Mouse (Mus musculus): ENCODE measurements around the gene Tub. TPM values are rescaled to one million over a fixed set of nuclear protein-coding genes. Genes with fewer than 3 reads are reported as not detected.
A peak's percentile ranks its signal among the peaks of the same experiment; 100 is the strongest.

Gene Tub
- 26.2 and 31.8 TPM in 2 replicates for polyA plus RNA-seq (2016; fragmentation: Nextera tagmentation; extraction: Ambion mirVana)

- Histone ChIP-seq H3K27me3 (peaks cover 57% of the 10 kb centered on the region), H3K27ac (replicated peaks) (no peak within 1 kb of the TSS), H3K4me1 (peaks cover 17% of the 10 kb centered on the region), H3K36me3 (0 out of 2 replicates have a peak, but pooled peaks cover 2% of the 10 kb centered on the region), H3K4me3 (peak within 1 kb of the TSS; percentile 65), H3K9me3 (no peaks in the 10 kb centered on the region), H3K9ac (replicated peaks) (peak within 1 kb of the TSS; percentile 66), H3K4me2 (replicated peaks) (peak within 1 kb of the TSS; percentile 99)
- under 1% methylated on average over 43 of the region's 44 CpGs for WGBS
- ATAC-seq (ENCODE audit: low FRiP score, low read depth), result peak; percentile 83
Measured at GRCm38 (mm10) chr7:108950312-108950761, at the start of gene Tub. TSS of gene Tub (plus strand) at chr7:108950338.

GRCm38 (mm10) chr7:108903969-108904368 lies 46.2 kb upstream of the Tub start:
- no peaks in the 10 kb centered on the region for H3K9me3 ChIP-seq
- 92% methylated on average over 2 of the region's 2 CpGs for WGBS
- H3K4me1 ChIP-seq, result no peaks in the 10 kb centered on the region
- H3K27me3 ChIP-seq, result no peaks in the 10 kb centered on the region
- H3K27ac ChIP-seq (replicated peaks), result no peak overlapping the region
- H3K36me3 ChIP-seq, result no peaks in the 10 kb centered on the region
- no peak overlapping the region for H3K4me2 ChIP-seq (replicated peaks)
- no peak overlapping the region for H3K4me3 ChIP-seq
- H3K9ac ChIP-seq (replicated peaks), result no peak overlapping the region
- ATAC-seq (ENCODE audit: low FRiP score, low read depth), result no peak

- Histone ChIP-seq H3K4me3 (no peak overlapping the region), H3K27ac (replicated peaks) (no peak overlapping the region), H3K4me2 (replicated peaks) (no peak overlapping the region), H3K27me3 (no peaks in the 10 kb centered on the region), H3K9me3 (no peaks in the 10 kb centered on the region), H3K4me1 (no peaks in the 10 kb centered on the region), H3K36me3 (no peaks in the 10 kb centered on the region), H3K9ac (replicated peaks) (no peak overlapping the region)
- no peak for ATAC-seq (ENCODE audit: low FRiP score, low read depth)
- 78% methylated on average over 4 of the region's 4 CpGs for WGBS
Measured at GRCm38 (mm10) chr7:108927043-108927442, 23.1 kb upstream of the Tub start.

- no peak for ATAC-seq (ENCODE audit: low FRiP score, low read depth)
- Histone ChIP-seq H3K36me3 (no peaks in the 10 kb centered on the region), H3K4me3 (no peak overlapping the region), H3K9me3 (no peaks in the 10 kb centered on the region), H3K4me1 (no peaks in the 10 kb centered on the region), H3K9ac (replicated peaks) (no peak overlapping the region), H3K27me3 (no peaks in the 10 kb centered on the region), H3K27ac (replicated peaks) (no peak overlapping the region), H3K4me2 (replicated peaks) (no peak overlapping the region)
- WGBS, result 81% methylated on average over 11 of the region's 11 CpGs
Measured at GRCm38 (mm10) chr7:108928280-108929188, 21.6 kb upstream of the Tub start.

GRCm38 (mm10) chr7:108929726-108930393 lies 20.3 kb upstream of the Tub start, which contains the start of gene Nlrp10:
TSS of gene Nlrp10 (minus strand) at chr7:108930178.
- Histone ChIP-seq H3K27me3 (no peaks in the 10 kb centered on the region), H3K36me3 (no peaks in the 10 kb centered on the region), H3K27ac (replicated peaks) (no peak within 1 kb of the TSS), H3K4me3 (no peak within 1 kb of the TSS), H3K9ac (replicated peaks) (no peak within 1 kb of the TSS), H3K4me2 (replicated peaks) (no peak within 1 kb of the TSS), H3K9me3 (no peaks in the 10 kb centered on the region), H3K4me1 (peaks cover under 1% of the 10 kb centered on the region; the same call in 1 of the 2 replicates)
- ATAC-seq (ENCODE audit: low FRiP score, low read depth), result no peak
- 85% methylated on average over 6 of the region's 6 CpGs for WGBS

GRCm38 (mm10) chr7:108933794-108934731 lies 16.1 kb upstream of the Tub start, which contains the start of gene Eif3f:
TSS of gene Eif3f (plus strand) at chr7:108934417.
- peak within 1 kb of the TSS; percentile 84 for H3K4me3 ChIP-seq
- H3K27me3 ChIP-seq, result no peaks in the 10 kb centered on the region
- H3K9me3 ChIP-seq, result no peaks in the 10 kb centered on the region
- H3K9ac ChIP-seq (replicated peaks), result peak within 1 kb of the TSS; percentile 86
- peaks cover 22% of the 10 kb centered on the region for H3K36me3 ChIP-seq
- H3K4me2 ChIP-seq (replicated peaks), result peak within 1 kb of the TSS; percentile 81
- 2% methylated on average over 50 of the region's 50 CpGs for WGBS
- H3K27ac ChIP-seq (replicated peaks), result peak within 1 kb of the TSS; percentile 79
- H3K4me1 ChIP-seq, result peaks cover 15% of the 10 kb centered on the region
- ATAC-seq (ENCODE audit: low FRiP score, low read depth), result peak; percentile 97

GRCm38 (mm10) chr7:108934836-108935235 lies 15.3 kb upstream of the Tub start:
- peak overlapping the region; percentile 86 for H3K9ac ChIP-seq (replicated peaks)
- 4% methylated on average over 8 of the region's 8 CpGs for WGBS

GRCm38 (mm10) chr7:108935411-108935810 lies 14.7 kb upstream of the Tub start:
- no peak for ATAC-seq (ENCODE audit: low FRiP score, low read depth)
- peak overlapping the region; percentile 81 for H3K4me2 ChIP-seq (replicated peaks)
- peak overlapping the region; percentile 84 for H3K4me3 ChIP-seq
- H3K9me3 ChIP-seq, result no peaks in the 10 kb centered on the region
- H3K27ac ChIP-seq (replicated peaks), result no peak overlapping the region
- peaks cover 15% of the 10 kb centered on the region for H3K4me1 ChIP-seq
- WGBS, result 83% methylated on average over 7 of the region's 7 CpGs
- H3K36me3 ChIP-seq, result peaks cover 36% of the 10 kb centered on the region
- H3K9ac ChIP-seq (replicated peaks), result peak overlapping the region; percentile 86
- H3K27me3 ChIP-seq, result no peaks in the 10 kb centered on the region

More at GRCm38 (mm10) chr7:108934836-108935235, 15.3 kb upstream of the Tub start:
- Histone ChIP-seq H3K4me3 (peak overlapping the region; percentile 84), H3K27ac (replicated peaks) (no peak overlapping the region; the same call in 1 of the 2 replicates), H3K36me3 (peaks cover 30% of the 10 kb centered on the region), H3K27me3 (no peaks in the 10 kb centered on the region), H3K9me3 (no peaks in the 10 kb centered on the region), H3K4me1 (peaks cover 15% of the 10 kb centered on the region), H3K4me2 (replicated peaks) (peak overlapping the region; percentile 81)
- ATAC-seq (ENCODE audit: low FRiP score, low read depth), result no peak

GRCm38 (mm10) chr7:108936591-108936990 lies 13.5 kb upstream of the Tub start:
- Histone ChIP-seq H3K4me2 (replicated peaks) (no peak overlapping the region), H3K36me3 (peaks cover 47% of the 10 kb centered on the region), H3K27ac (replicated peaks) (no peak overlapping the region)

GRCm38 (mm10) chr7:108941466-108941865 lies 8.7 kb upstream of the Tub start:
- no peak overlapping the region for H3K4me3 ChIP-seq
- no peak overlapping the region for H3K27ac ChIP-seq (replicated peaks)
- no peak overlapping the region for H3K4me2 ChIP-seq (replicated peaks)
- no peak for ATAC-seq (ENCODE audit: low FRiP score, low read depth)
- H3K9me3 ChIP-seq, result no peaks in the 10 kb centered on the region
- H3K27me3 ChIP-seq, result no peaks in the 10 kb centered on the region
- 93% methylated on average over 9 of the region's 9 CpGs for WGBS
- peaks cover 75% of the 10 kb centered on the region for H3K36me3 ChIP-seq
- H3K4me1 ChIP-seq, result no peaks in the 10 kb centered on the region
- H3K9ac ChIP-seq (replicated peaks), result no peak overlapping the region

More at GRCm38 (mm10) chr7:108936591-108936990, 13.5 kb upstream of the Tub start:
- Histone ChIP-seq H3K9me3 (no peaks in the 10 kb centered on the region), H3K27me3 (no peaks in the 10 kb centered on the region), H3K9ac (replicated peaks) (no peak overlapping the region), H3K4me1 (peaks cover 15% of the 10 kb centered on the region), H3K4me3 (no peak overlapping the region)
- no peak for ATAC-seq (ENCODE audit: low FRiP score, low read depth)
- WGBS, result over 99% methylated on average over 4 of the region's 4 CpGs

GRCm38 (mm10) chr7:108944002-108944401 lies 6.1 kb upstream of the Tub start:
- ATAC-seq (ENCODE audit: low FRiP score, low read depth), result peak; percentile 59
- Histone ChIP-seq H3K4me2 (replicated peaks) (no peak overlapping the region), H3K9ac (replicated peaks) (no peak overlapping the region), H3K27me3 (peaks cover 8% of the 10 kb centered on the region), H3K36me3 (peaks cover 54% of the 10 kb centered on the region), H3K4me1 (0 out of 2 replicates have a peak, but pooled peaks cover 3% of the 10 kb centered on the region), H3K27ac (replicated peaks) (no peak overlapping the region), H3K4me3 (no peak overlapping the region), H3K9me3 (no peaks in the 10 kb centered on the region)
- 2% methylated on average over 2 of the region's 2 CpGs for WGBS
